Mouse (Mus musculus) heart, postnatal 0 days (tissue): ENCODE measurements around the gene Upk3bl. TPM values are rescaled to one million over a fixed set of nuclear protein-coding genes. Genes with fewer than 3 reads are reported as not detected.
"Not testable (repeated sequence)": the region's sequence is repeated elsewhere in the genome, so short reads cannot be mapped to it uniquely, and the experiment has no call there.

Experiments used
- ATAC-seq: fragments of 200-750 bp; cut with Nextera tagmentation; 2 replicates; pipeline ENCODE4 v1.8.0; 2017; ENCODE audit warnings: low read depth, moderate number of reproducible peaks, moderate library complexity; ENCODE audit not compliant: insufficient read depth
- DNase-seq: peaks from one replicate; pipeline ENCODE4 v3.0.0-alpha.2; 2016; ENCODE audit warnings: low spot score
- H3K27ac ChIP-seq: fragments of 300-500 bp; sonication (generic); 2 replicates; pipeline ENCODE4 v1.5.1; 2014; ENCODE audit warnings: low read depth, mild to moderate bottlenecking
- H3K27me3 ChIP-seq: fragments of 300-500 bp; sonication (generic); 2 replicates; pipeline ENCODE4 v1.6.1; 2014; ENCODE audit warnings: low read length, mixed read lengths; ENCODE audit not compliant: control insufficient read depth, insufficient read depth
- H3K36me3 ChIP-seq: fragments of 300-500 bp; sonication (generic); replicated peaks from 2 replicates; pipeline ENCODE4 v1.6.1; 2014; ENCODE audit warnings: low read length, mixed read lengths; ENCODE audit not compliant: control insufficient read depth, insufficient read depth
- H3K4me1 ChIP-seq: fragments of 300-500 bp; sonication (generic); 2 replicates; pipeline ENCODE4 v1.6.1; 2014; ENCODE audit warnings: antibody characterized with exemption; ENCODE audit not compliant: control insufficient read depth, insufficient read depth
- H3K4me2 ChIP-seq: fragments of 300-500 bp; sonication (generic); 2 replicates; pipeline ENCODE4 v1.6.1; 2014; ENCODE audit warnings: low read depth, mild to moderate bottlenecking, low read length, moderate library complexity
- H3K4me3 ChIP-seq: fragments of 300-500 bp; sonication (generic); 2 replicates; pipeline ENCODE4 v1.5.1; 2014; ENCODE audit warnings: low read depth, low read length
- H3K9ac ChIP-seq: fragments of 300-500 bp; sonication (generic); replicated peaks from 2 replicates; pipeline ENCODE4 v1.6.1; 2014; ENCODE audit warnings: low read depth, low read length, mixed read lengths
- H3K9me3 ChIP-seq: fragments of 300-500 bp; sonication (generic); replicated peaks from 2 replicates; pipeline ENCODE4 v1.6.1; 2016; ENCODE audit warnings: low read length; ENCODE audit not compliant: control insufficient read depth
- CTCF ChIP-seq: IDR thresholded peaks from 2 replicates; pipeline ENCODE4 v1.5.1; 2016; ENCODE audit warnings: antibody characterized with exemption, control low read depth, low read depth
- EP300 ChIP-seq: IDR thresholded peaks from 2 replicates; pipeline ENCODE4 v1.6.1; 2016; ENCODE audit warnings: antibody characterized with exemption, low read depth
- WGBS: fragments of 180-500 bp; shearing (Covaris S2); extraction: QIAGEN DNeasy Blood & Tissue Kit; methylation state at CpG from one replicate; pipeline ENCODE4 v1.1.7; 2014; 5-methylcytosine and 5-hydroxymethylcytosine counted together
- microRNA-seq: library from miRNA; unstranded; fragments of <30 nt; microRNA quantifications from one replicate; pipeline ENCODE4, GENCODE M21; 2016
- polyA plus RNA-seq: library from polyadenylated mRNA; unstranded; fragments of >200 nt; fragmentation: Nextera tagmentation; extraction: Ambion mirVana; gene quantifications from 2 replicates; pipeline ENCODE4 v1.2.1, GENCODE M21; 2015
- total RNA-seq: library from RNA; depleted of rRNA; stranded (reverse); fragments of >200 nt; gene quantifications from 2 replicates; pipeline ENCODE4 v1.2.3, GENCODE M21; 2014; ENCODE audit warnings: low replicate concordance; rRNA removed

Gene Upk3bl
- total and polyA plus RNA-seq, 2 experiments from 2014 or later: 4.2 TPM; not detected in 1

- H3K9ac ChIP-seq: no peak overlapping the region
- DNase-seq (peak; percentile 73), ATAC-seq (peak; percentile 87)
- peaks cover 5% of the 10 kb centered on the region; the same call in 1 of the 2 replicates for H3K9me3 ChIP-seq
- peak overlapping the region; percentile 51 for H3K4me2 ChIP-seq
- peaks cover 4% of the 10 kb centered on the region; the same call in 1 of the 2 replicates for H3K4me1 ChIP-seq
- no peak overlapping the region for H3K27ac ChIP-seq
- H3K36me3 ChIP-seq: no peaks in the 10 kb centered on the region
- H3K4me3 ChIP-seq: peak overlapping the region; percentile 17; the same call in 1 of the 2 replicates
- TF ChIP-seq EP300 (no peak), CTCF (peak; percentile 81)
- H3K27me3 ChIP-seq: 0 out of 2 replicates have a peak, but pooled peaks cover 3% of the 10 kb centered on the region
- 5% methylated on average over 41 of the region's 41 CpGs for WGBS
Measured at GRCm38 (mm10) chr5:136102099-136102820, 48.0 kb downstream of the Upk3bl start.

GRCm38 (mm10) chr5:136104511-136104910 is 50.2 kb downstream of the Upk3bl start:
- 93% methylated on average over 5 of the region's 5 CpGs for WGBS
- Histone ChIP-seq H3K27me3 (0 out of 2 replicates have a peak, but pooled peaks cover 3% of the 10 kb centered on the region), H3K9me3 (peaks cover 5% of the 10 kb centered on the region; the same call in 1 of the 2 replicates), H3K9ac (no peak overlapping the region), H3K4me3 (no peak overlapping the region), H3K27ac (no peak overlapping the region), H3K4me1 (peaks cover 4% of the 10 kb centered on the region; the same call in 1 of the 2 replicates), H3K36me3 (no peaks in the 10 kb centered on the region), H3K4me2 (no peak overlapping the region)
- TF ChIP-seq CTCF: peak; percentile 23; the same call in 1 of the 2 replicates
- TF ChIP-seq EP300: no peak
- DNase-seq: no peak
- ATAC-seq: no peak

- TF ChIP-seq EP300: no peak
- no peak for TF ChIP-seq CTCF
- H3K36me3 ChIP-seq: no peaks in the 10 kb centered on the region
- no peak overlapping the region for H3K9ac ChIP-seq
- H3K9me3 ChIP-seq: peaks cover 5% of the 10 kb centered on the region; the same call in 1 of the 2 replicates
- ATAC-seq: no peak
- H3K4me2 ChIP-seq: no peak overlapping the region
- no peak for DNase-seq
- H3K27ac ChIP-seq: no peak overlapping the region
- no peak overlapping the region for H3K4me3 ChIP-seq
- H3K27me3 ChIP-seq: no peaks in the 10 kb centered on the region
- H3K4me1 ChIP-seq: no peaks in the 10 kb centered on the region
- WGBS: 38% methylated on average over 2 of the region's 2 CpGs
Measured at GRCm38 (mm10) chr5:136108486-136108885, 54.2 kb downstream of the Upk3bl start.

GRCm38 (mm10) chr5:136109042-136109441 is 54.8 kb downstream of the Upk3bl start:
- no peaks in the 10 kb centered on the region for H3K36me3 ChIP-seq
- no peaks in the 10 kb centered on the region for H3K4me1 ChIP-seq
- no peak for TF ChIP-seq CTCF
- TF ChIP-seq EP300: no peak
- 50% methylated on average over 3 of the region's 3 CpGs for WGBS
- no peak overlapping the region for H3K27ac ChIP-seq
- H3K9me3 ChIP-seq: peaks cover 5% of the 10 kb centered on the region; the same call in 1 of the 2 replicates
- H3K27me3 ChIP-seq: no peaks in the 10 kb centered on the region
- H3K4me3 ChIP-seq: no peak overlapping the region
- no peak overlapping the region for H3K4me2 ChIP-seq
- DNase-seq (no peak), ATAC-seq (no peak)
- no peak overlapping the region for H3K9ac ChIP-seq

- not testable (repeated sequence) for H3K4me2 ChIP-seq, H3K27ac ChIP-seq, H3K9me3 ChIP-seq, H3K4me3 ChIP-seq, H3K9ac ChIP-seq, DNase-seq, H3K36me3 ChIP-seq, H3K4me1 ChIP-seq, H3K27me3 ChIP-seq, ATAC-seq
- WGBS: 44% methylated on average over 4 of the region's 4 CpGs
Measured at GRCm38 (mm10) chr5:136113546-136113945, 59.3 kb downstream of the Upk3bl start.

Small RNAs within 50 kb of the gene (microRNA-seq; reads per million reads assigned to microRNA genes)
- gene Mir7035: not detected

Other genes with a start within 250 kb of the Upk3bl start
- gene Srrm3, start 247.6 kb upstream of the Upk3bl start, total RNA-seq: 0.31 TPM in 1 of 2 replicates, not detected in the other
- gene Srrm3, start 247.6 kb upstream of the Upk3bl start, polyA plus RNA-seq: 0.03 TPM in 1 of 2 replicates, not detected in the other
- 1,178 and 1,316 TPM in 2 replicates for gene Hspb1, start 166.6 kb upstream of the Upk3bl start, total RNA-seq
- gene Hspb1, start 166.6 kb upstream of the Upk3bl start, polyA plus RNA-seq: 974 and 1,039 TPM in 2 replicates
- 47.3 and 67.2 TPM in 2 replicates for gene Ywhag, start 119.9 kb upstream of the Upk3bl start, total RNA-seq
- 137 and 149 TPM in 2 replicates for gene Ywhag, start 119.9 kb upstream of the Upk3bl start, polyA plus RNA-seq
- gene Ssc4d, start 80.0 kb upstream of the Upk3bl start, total RNA-seq: 1.3 and 3.6 TPM in 2 replicates
- gene Ssc4d, start 80.0 kb upstream of the Upk3bl start, polyA plus RNA-seq: 0.55 and 0.56 TPM in 2 replicates
- not detected in 2 replicates for gene Zp3, start 74.4 kb upstream of the Upk3bl start, total RNA-seq
- 0.14 TPM in 1 of 2 replicates, not detected in the other for gene Zp3, start 74.4 kb upstream of the Upk3bl start, polyA plus RNA-seq
- gene Dtx2, start 59.7 kb upstream of the Upk3bl start, total RNA-seq: 27.4 and 28.6 TPM in 2 replicates
- 14.6 and 15.7 TPM in 2 replicates for gene Dtx2, start 59.7 kb upstream of the Upk3bl start, polyA plus RNA-seq
- 40.6 and 47.9 TPM in 2 replicates for gene Upk3b, start 16.0 kb upstream of the Upk3bl start, total RNA-seq
- gene Upk3b, start 16.0 kb upstream of the Upk3bl start, polyA plus RNA-seq: 21.1 and 24.0 TPM in 2 replicates
- 0.27 and 6.2 TPM in 2 replicates for gene Rasa4, start 29.4 kb downstream of the Upk3bl start, total RNA-seq
- 0.96 and 1.3 TPM in 2 replicates for gene Rasa4, start 29.4 kb downstream of the Upk3bl start, polyA plus RNA-seq
- 59.8 and 121 TPM in 2 replicates for gene Polr2j, start 62.1 kb downstream of the Upk3bl start, total RNA-seq
- 145 and 155 TPM in 2 replicates for gene Polr2j, start 62.1 kb downstream of the Upk3bl start, polyA plus RNA-seq
- 20.9 and 23.1 TPM in 2 replicates for gene Lrwd1, start 81.6 kb downstream of the Upk3bl start, total RNA-seq
- gene Lrwd1, start 81.6 kb downstream of the Upk3bl start, polyA plus RNA-seq: 9.4 and 10.0 TPM in 2 replicates
- gene Alkbh4, start 81.7 kb downstream of the Upk3bl start, total RNA-seq: 9.4 and 11.4 TPM in 2 replicates
- gene Alkbh4, start 81.7 kb downstream of the Upk3bl start, polyA plus RNA-seq: 7.9 and 8.0 TPM in 2 replicates
- gene Orai2, start 116.2 kb downstream of the Upk3bl start, total RNA-seq: 0.69 and 6.0 TPM in 2 replicates
- 1.1 and 1.2 TPM in 2 replicates for gene Orai2, start 116.2 kb downstream of the Upk3bl start, polyA plus RNA-seq
- 1.7 and 8.4 TPM in 2 replicates for gene Prkrip1, start 144.5 kb downstream of the Upk3bl start, total RNA-seq
- 32.7 and 34.0 TPM in 2 replicates for gene Prkrip1, start 144.5 kb downstream of the Upk3bl start, polyA plus RNA-seq
- gene Sh2b2, start 192.1 kb downstream of the Upk3bl start, total RNA-seq: 0.97 and 2.0 TPM in 2 replicates
- 0.41 and 0.63 TPM in 2 replicates for gene Sh2b2, start 192.1 kb downstream of the Upk3bl start, polyA plus RNA-seq